Mouse (Mus musculus): ENCODE measurements around the gene Slc25a5. TPM values are rescaled to one million over a fixed set of nuclear protein-coding genes. Genes with fewer than 3 reads are reported as not detected.

Gene Slc25a5
- polyA plus RNA-seq, 1 experiment from 2014 or later = 838 TPM

- H3K27me3 ChIP-seq (ENCODE audit: control insufficient read depth, insufficient read depth, low read length) = no peaks in the 10 kb centered on the region
- H3K9ac ChIP-seq (ENCODE audit: low read depth, low read length) = no peak overlapping the region
- H3K4me2 ChIP-seq (replicated peaks; ENCODE audit: low read depth, low read length) = no peak overlapping the region
- no peak for ATAC-seq (ENCODE audit: low FRiP score, low TSS enrichment)
- H3K4me3 ChIP-seq (ENCODE audit: low read length) = no peak overlapping the region
- H3K4me1 ChIP-seq (ENCODE audit: control insufficient read depth, insufficient read depth, low read length) = no peaks in the 10 kb centered on the region
- H3K9me3 ChIP-seq (ENCODE audit: control insufficient read depth, low read length) = no peaks in the 10 kb centered on the region
- 82% methylated on average over 10 of the region's 10 CpGs for WGBS
- H3K36me3 ChIP-seq (ENCODE audit: control insufficient read depth, insufficient read depth, low read length) = no peaks in the 10 kb centered on the region
- H3K27ac ChIP-seq (ENCODE audit: low read depth, low read length) = no peak overlapping the region
Measured at GRCm38 (mm10) chrX:36823932-36824711, 28.7 kb downstream of the Slc25a5 start.

GRCm38 (mm10) chrX:36825032-36825431 lies 29.6 kb downstream of the Slc25a5 start:
- no peak overlapping the region for H3K4me2 ChIP-seq (replicated peaks; ENCODE audit: low read depth, low read length)
- ATAC-seq (ENCODE audit: low FRiP score, low TSS enrichment) = no peak
- no peaks in the 10 kb centered on the region for H3K9me3 ChIP-seq (ENCODE audit: control insufficient read depth, low read length)
- H3K27me3 ChIP-seq (ENCODE audit: control insufficient read depth, insufficient read depth, low read length) = no peaks in the 10 kb centered on the region
- H3K9ac ChIP-seq (ENCODE audit: low read depth, low read length) = no peak overlapping the region
- 60% methylated on average over 2 of the region's 2 CpGs for WGBS
- H3K27ac ChIP-seq (ENCODE audit: low read depth, low read length) = no peak overlapping the region
- no peaks in the 10 kb centered on the region for H3K36me3 ChIP-seq (ENCODE audit: control insufficient read depth, insufficient read depth, low read length)
- no peaks in the 10 kb centered on the region for H3K4me1 ChIP-seq (ENCODE audit: control insufficient read depth, insufficient read depth, low read length)
- H3K4me3 ChIP-seq (ENCODE audit: low read length) = no peak overlapping the region

- H3K4me3 ChIP-seq (ENCODE audit: low read length) = no peak overlapping the region
- no peaks in the 10 kb centered on the region for H3K9me3 ChIP-seq (ENCODE audit: control insufficient read depth, low read length)
- H3K9ac ChIP-seq (ENCODE audit: low read depth, low read length) = no peak overlapping the region
- no peak for ATAC-seq (ENCODE audit: low FRiP score, low TSS enrichment)
- H3K27me3 ChIP-seq (ENCODE audit: control insufficient read depth, insufficient read depth, low read length) = no peaks in the 10 kb centered on the region
- H3K4me1 ChIP-seq (ENCODE audit: control insufficient read depth, insufficient read depth, low read length) = no peaks in the 10 kb centered on the region
- H3K27ac ChIP-seq (ENCODE audit: low read depth, low read length) = no peak overlapping the region
- WGBS = 87% methylated on average over 4 of the region's 5 CpGs
- H3K36me3 ChIP-seq (ENCODE audit: control insufficient read depth, insufficient read depth, low read length) = no peaks in the 10 kb centered on the region
- H3K4me2 ChIP-seq (replicated peaks; ENCODE audit: low read depth, low read length) = no peak overlapping the region
Measured at GRCm38 (mm10) chrX:36826873-36827272, 31.4 kb downstream of the Slc25a5 start.

GRCm38 (mm10) chrX:36830271-36830670 lies 34.8 kb downstream of the Slc25a5 start:
- no peaks in the 10 kb centered on the region for H3K9me3 ChIP-seq (ENCODE audit: control insufficient read depth, low read length)
- H3K36me3 ChIP-seq (ENCODE audit: control insufficient read depth, insufficient read depth, low read length) = no peaks in the 10 kb centered on the region
- no peak overlapping the region for H3K4me2 ChIP-seq (replicated peaks; ENCODE audit: low read depth, low read length)
- 43% methylated on average over 5 of the region's 5 CpGs for WGBS
- H3K4me1 ChIP-seq (ENCODE audit: control insufficient read depth, insufficient read depth, low read length) = no peaks in the 10 kb centered on the region
- no peaks in the 10 kb centered on the region for H3K27me3 ChIP-seq (ENCODE audit: control insufficient read depth, insufficient read depth, low read length)
- ATAC-seq (ENCODE audit: low FRiP score, low TSS enrichment) = no peak
- H3K27ac ChIP-seq (ENCODE audit: low read depth, low read length) = no peak overlapping the region
- no peak overlapping the region for H3K4me3 ChIP-seq (ENCODE audit: low read length)
- H3K9ac ChIP-seq (ENCODE audit: low read depth, low read length) = no peak overlapping the region

GRCm38 (mm10) chrX:36831632-36832031 lies 36.2 kb downstream of the Slc25a5 start:
- Histone ChIP-seq H3K4me2 (replicated peaks; ENCODE audit: low read depth, low read length) (no peak overlapping the region), H3K4me1 (ENCODE audit: control insufficient read depth, insufficient read depth, low read length) (no peaks in the 10 kb centered on the region), H3K9me3 (ENCODE audit: control insufficient read depth, low read length) (no peaks in the 10 kb centered on the region), H3K27me3 (ENCODE audit: control insufficient read depth, insufficient read depth, low read length) (no peaks in the 10 kb centered on the region), H3K4me3 (ENCODE audit: low read length) (no peak overlapping the region), H3K36me3 (ENCODE audit: control insufficient read depth, insufficient read depth, low read length) (no peaks in the 10 kb centered on the region), H3K27ac (ENCODE audit: low read depth, low read length) (no peak overlapping the region), H3K9ac (ENCODE audit: low read depth, low read length) (no peak overlapping the region)
- WGBS = 71% methylated on average over 4 of the region's 4 CpGs
- no peak for ATAC-seq (ENCODE audit: low FRiP score, low TSS enrichment)

GRCm38 (mm10) chrX:36833397-36834084 lies 38.1 kb downstream of the Slc25a5 start:
- peak; percentile 77 for ATAC-seq (ENCODE audit: low FRiP score, low TSS enrichment)
- no peak overlapping the region for H3K9ac ChIP-seq (ENCODE audit: low read depth, low read length)
- no peaks in the 10 kb centered on the region for H3K36me3 ChIP-seq (ENCODE audit: control insufficient read depth, insufficient read depth, low read length)
- peak overlapping the region; percentile 36 for H3K4me2 ChIP-seq (replicated peaks; ENCODE audit: low read depth, low read length)
- H3K4me1 ChIP-seq (ENCODE audit: control insufficient read depth, insufficient read depth, low read length) = no peaks in the 10 kb centered on the region
- H3K9me3 ChIP-seq (ENCODE audit: control insufficient read depth, low read length) = no peaks in the 10 kb centered on the region
- WGBS = 32% methylated on average over 19 of the region's 19 CpGs
- no peak overlapping the region for H3K27ac ChIP-seq (ENCODE audit: low read depth, low read length)
- peak overlapping the region; percentile 13; the same call in 1 of the 2 replicates for H3K4me3 ChIP-seq (ENCODE audit: low read length)
- no peaks in the 10 kb centered on the region for H3K27me3 ChIP-seq (ENCODE audit: control insufficient read depth, insufficient read depth, low read length)

- no peak overlapping the region for H3K4me2 ChIP-seq (replicated peaks; ENCODE audit: low read depth, low read length)
- no peak overlapping the region for H3K4me3 ChIP-seq (ENCODE audit: low read length)
- H3K4me1 ChIP-seq (ENCODE audit: control insufficient read depth, insufficient read depth, low read length) = no peaks in the 10 kb centered on the region
- no peak for ATAC-seq (ENCODE audit: low FRiP score, low TSS enrichment)
- no peaks in the 10 kb centered on the region for H3K27me3 ChIP-seq (ENCODE audit: control insufficient read depth, insufficient read depth, low read length)
- no peaks in the 10 kb centered on the region for H3K36me3 ChIP-seq (ENCODE audit: control insufficient read depth, insufficient read depth, low read length)
- 66% methylated on average over 6 of the region's 6 CpGs for WGBS
- H3K27ac ChIP-seq (ENCODE audit: low read depth, low read length) = no peak overlapping the region
- H3K9me3 ChIP-seq (ENCODE audit: control insufficient read depth, low read length) = no peaks in the 10 kb centered on the region
- no peak overlapping the region for H3K9ac ChIP-seq (ENCODE audit: low read depth, low read length)
Measured at GRCm38 (mm10) chrX:36837069-36837676, 41.7 kb downstream of the Slc25a5 start.

- no peak for ATAC-seq (ENCODE audit: low FRiP score, low TSS enrichment)
- Histone ChIP-seq H3K27me3 (ENCODE audit: control insufficient read depth, insufficient read depth, low read length) (no peaks in the 10 kb centered on the region), H3K4me2 (replicated peaks; ENCODE audit: low read depth, low read length) (no peak overlapping the region), H3K36me3 (ENCODE audit: control insufficient read depth, insufficient read depth, low read length) (no peaks in the 10 kb centered on the region), H3K4me3 (ENCODE audit: low read length) (no peak overlapping the region), H3K9ac (ENCODE audit: low read depth, low read length) (no peak overlapping the region), H3K27ac (ENCODE audit: low read depth, low read length) (no peak overlapping the region), H3K4me1 (ENCODE audit: control insufficient read depth, insufficient read depth, low read length) (no peaks in the 10 kb centered on the region), H3K9me3 (ENCODE audit: control insufficient read depth, low read length) (no peaks in the 10 kb centered on the region)
- 75% methylated on average over 7 of the region's 7 CpGs for WGBS
Measured at GRCm38 (mm10) chrX:36839391-36839790, 43.9 kb downstream of the Slc25a5 start.

GRCm38 (mm10) chrX:36841698-36842097 lies 46.2 kb downstream of the Slc25a5 start:
- no peaks in the 10 kb centered on the region for H3K27me3 ChIP-seq (ENCODE audit: control insufficient read depth, insufficient read depth, low read length)
- 81% methylated on average over 6 of the region's 6 CpGs for WGBS
- no peaks in the 10 kb centered on the region for H3K4me1 ChIP-seq (ENCODE audit: control insufficient read depth, insufficient read depth, low read length)
- no peaks in the 10 kb centered on the region for H3K9me3 ChIP-seq (ENCODE audit: control insufficient read depth, low read length)
- H3K4me2 ChIP-seq (replicated peaks; ENCODE audit: low read depth, low read length) = no peak overlapping the region
- no peak for ATAC-seq (ENCODE audit: low FRiP score, low TSS enrichment)
- no peak overlapping the region for H3K4me3 ChIP-seq (ENCODE audit: low read length)
- no peak overlapping the region for H3K27ac ChIP-seq (ENCODE audit: low read depth, low read length)
- H3K9ac ChIP-seq (ENCODE audit: low read depth, low read length) = no peak overlapping the region
- no peaks in the 10 kb centered on the region for H3K36me3 ChIP-seq (ENCODE audit: control insufficient read depth, insufficient read depth, low read length)

All from kidney, embryonic 14.5 days (tissue).